Mouse (Mus musculus): ENCODE results near the gene Ttll3.

Gene Ttll3

DNA sequence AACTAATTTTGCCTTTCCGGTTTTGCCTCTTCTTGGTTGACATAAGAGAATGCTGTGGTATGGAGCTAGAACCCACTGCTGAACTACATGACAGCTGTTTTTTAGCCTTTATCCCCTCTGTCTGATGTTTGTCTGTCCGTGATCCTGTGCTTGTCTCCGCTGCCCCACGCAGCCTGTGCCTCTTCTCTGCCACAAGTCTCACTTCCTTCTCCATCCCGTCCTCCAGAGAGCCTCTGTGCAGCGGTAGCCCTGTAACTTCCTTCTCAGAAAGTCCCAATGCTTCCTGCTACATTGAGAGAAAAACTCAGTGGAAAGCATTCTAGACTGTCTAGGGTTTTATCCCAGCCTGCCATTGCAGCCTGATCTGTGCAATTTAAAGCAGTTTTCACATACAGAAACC is 9.8 kb upstream of the Ttll3 start:
- DNase-seq (ENCODE audit: low spot score), result no peak

GRCm38 (mm10) chr6:113380480-113380879 is 8.6 kb upstream of the Ttll3 start:
- no peak for DNase-seq (ENCODE audit: low spot score)

DNA sequence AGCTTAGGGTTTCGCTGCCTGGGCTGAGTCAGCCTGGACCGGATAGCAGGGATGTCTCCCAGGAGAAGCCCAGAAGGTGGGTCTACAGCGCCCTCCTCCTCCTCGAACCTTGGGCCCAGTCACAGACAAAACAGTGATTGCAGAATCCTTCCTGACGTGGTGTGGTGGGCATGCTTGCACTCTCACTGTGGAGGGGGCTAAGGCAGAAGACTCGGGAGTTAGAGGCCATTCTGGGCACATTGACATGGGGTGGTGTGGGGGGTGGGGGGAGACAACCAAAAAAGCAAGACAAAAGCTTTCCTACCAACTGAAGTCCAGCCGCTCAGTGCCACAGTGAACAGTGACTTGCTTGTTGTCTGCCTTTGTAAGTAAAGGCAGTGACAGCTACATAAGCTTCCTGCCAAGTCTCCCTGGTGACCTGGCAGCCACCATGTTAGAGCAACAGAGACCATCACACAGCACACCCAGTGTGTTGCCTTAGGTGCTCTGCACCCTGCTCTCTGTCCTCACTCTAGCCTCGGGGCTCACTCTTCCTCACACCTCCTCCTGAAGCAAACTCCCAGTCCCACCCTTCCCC is 4.6 kb upstream of the Ttll3 start:
- DNase-seq (ENCODE audit: low spot score), result no peak

DNA sequence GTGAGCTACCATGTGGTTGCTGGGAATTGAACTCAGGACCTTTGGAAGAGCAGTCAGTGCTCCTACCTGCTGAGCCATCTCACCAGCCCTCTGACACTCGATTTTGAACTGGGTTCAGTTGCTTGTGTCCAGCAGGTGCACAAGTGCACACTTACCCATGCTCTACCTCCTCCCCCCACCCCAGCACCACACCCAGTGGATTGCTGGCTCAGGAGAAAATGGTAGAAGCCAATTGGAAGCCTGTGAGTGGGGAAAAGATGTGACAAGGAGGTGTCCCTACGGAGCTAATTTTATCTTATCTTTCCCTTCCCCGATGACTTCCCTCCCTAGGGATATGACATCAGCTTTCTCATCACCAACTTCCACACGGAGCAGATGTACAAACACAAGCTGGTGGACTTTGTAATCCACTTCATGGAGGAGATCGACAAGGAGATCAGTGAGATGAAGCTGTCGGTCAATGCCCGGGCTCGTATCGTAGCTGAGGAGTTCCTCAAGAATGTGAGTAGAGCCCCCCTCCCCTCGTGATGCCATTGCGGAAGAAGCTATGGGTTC is 3.8 kb upstream of the Ttll3 start:
- DNase-seq (ENCODE audit: low spot score), result no peak

GRCm38 (mm10) chr6:113386025-113386424 is 3.0 kb upstream of the Ttll3 start:
- no peak for DNase-seq (ENCODE audit: low spot score)

- no peak for DNase-seq (ENCODE audit: low spot score)
Observed at GRCm38 (mm10) chr6:113390715-113391114, 1.7 kb downstream of the Ttll3 start.

- DNase-seq (ENCODE audit: low spot score), result no peak
Observed at GRCm38 (mm10) chr6:113392015-113392386, 2.9 kb downstream of the Ttll3 start.

GRCm38 (mm10) chr6:113392387-113393071 is 3.5 kb downstream of the Ttll3 start:
- no peak for DNase-seq (ENCODE audit: low spot score)

GRCm38 (mm10) chr6:113393951-113394350 is 4.9 kb downstream of the Ttll3 start:
- DNase-seq (ENCODE audit: low spot score), result no peak

DNA sequence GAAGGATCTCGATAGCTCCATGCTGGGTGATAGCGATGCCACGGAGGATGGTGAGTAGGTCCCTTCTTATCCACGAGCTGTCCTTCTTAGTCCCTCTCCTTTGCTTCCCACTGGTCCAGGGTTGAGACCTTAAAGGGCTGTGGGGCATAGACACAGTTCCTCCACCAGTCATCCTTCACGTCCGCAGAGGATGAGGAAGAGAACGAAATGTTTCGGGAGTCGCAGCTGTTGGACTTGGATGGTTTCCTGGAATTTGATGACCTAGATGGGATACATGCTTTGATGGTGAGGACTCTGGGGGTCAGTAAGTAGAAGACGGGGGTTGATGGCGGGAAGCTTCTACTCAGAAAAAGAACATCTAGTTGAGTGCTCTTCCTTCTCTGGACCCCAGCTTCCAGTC is 5.8 kb downstream of the Ttll3 start:
- DNase-seq (ENCODE audit: low spot score), result no peak

- DNase-seq (ENCODE audit: low spot score), result no peak
Observed at GRCm38 (mm10) chr6:113395501-113395900, 6.4 kb downstream of the Ttll3 start.

GRCm38 (mm10) chr6:113396270-113397030 is 7.4 kb downstream of the Ttll3 start:
- DNase-seq (ENCODE audit: low spot score), result no peak

DNA sequence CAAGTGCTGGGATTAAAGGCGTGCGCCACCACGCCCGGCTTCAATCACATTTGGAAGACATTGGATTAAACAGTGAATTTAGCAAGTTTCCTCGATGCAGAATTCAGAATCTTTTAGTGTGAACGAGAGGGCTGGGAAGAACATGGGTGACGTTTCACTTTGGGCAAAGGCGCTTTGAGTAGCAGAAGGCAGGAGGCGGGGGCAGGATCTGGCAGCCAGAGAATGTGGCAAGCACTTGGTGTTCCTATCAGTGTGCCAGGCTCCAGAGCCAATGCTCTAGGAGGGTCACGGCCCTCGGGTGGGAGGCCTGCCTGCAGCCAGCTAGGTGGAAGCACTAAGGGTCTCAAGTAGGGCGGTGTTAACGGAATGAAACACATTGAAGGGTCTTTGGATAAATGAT is 13.0 kb downstream of the Ttll3 start:
- DNase-seq (ENCODE audit: low spot score), result no peak

DNA sequence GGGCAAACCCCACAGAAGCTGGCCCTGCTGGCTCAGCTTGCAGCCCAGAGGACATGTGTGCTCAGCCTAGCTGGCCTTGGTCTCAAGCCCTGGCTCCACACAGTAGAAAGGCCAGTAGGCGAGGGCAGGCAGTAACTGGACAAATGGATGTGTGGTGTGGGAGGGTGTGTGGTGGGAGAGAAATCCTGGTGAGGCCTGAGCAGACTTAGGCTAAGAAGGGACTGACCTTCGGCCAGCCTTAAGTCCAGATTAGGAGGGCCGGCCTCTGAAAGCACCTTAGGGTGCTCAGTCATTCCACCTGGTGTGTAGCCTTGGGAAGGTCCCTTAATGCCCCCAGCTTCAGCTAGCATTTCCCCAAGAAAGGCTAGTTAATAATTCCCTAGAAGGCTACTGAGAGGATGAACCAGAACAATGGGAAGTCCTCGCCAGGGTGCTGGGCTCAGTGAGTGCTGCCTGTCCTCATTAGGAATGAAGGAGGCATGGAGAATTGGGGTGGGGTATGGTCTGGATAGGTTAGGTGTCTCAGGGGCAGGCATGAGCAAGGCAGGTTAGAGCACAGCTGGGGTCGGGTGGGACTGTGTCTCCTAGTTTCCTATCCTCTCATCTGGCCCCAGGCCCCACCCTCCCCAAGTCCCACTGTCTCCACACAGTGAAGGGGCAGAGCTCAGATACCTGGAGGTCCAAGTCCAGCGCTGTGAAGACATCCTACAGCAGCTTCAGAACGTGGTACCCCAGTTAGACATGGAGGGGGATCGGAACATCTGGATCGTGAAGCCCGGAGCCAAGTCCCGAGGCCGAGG is 15.8 kb downstream of the Ttll3 start:
- DNase-seq (ENCODE audit: low spot score), result no peak

- no peak for DNase-seq (ENCODE audit: low spot score)
Observed at GRCm38 (mm10) chr6:113405483-113405882, 16.4 kb downstream of the Ttll3 start.

- no peak for DNase-seq (ENCODE audit: low spot score)
Observed at GRCm38 (mm10) chr6:113406683-113407082, 17.6 kb downstream of the Ttll3 start.

DNA sequence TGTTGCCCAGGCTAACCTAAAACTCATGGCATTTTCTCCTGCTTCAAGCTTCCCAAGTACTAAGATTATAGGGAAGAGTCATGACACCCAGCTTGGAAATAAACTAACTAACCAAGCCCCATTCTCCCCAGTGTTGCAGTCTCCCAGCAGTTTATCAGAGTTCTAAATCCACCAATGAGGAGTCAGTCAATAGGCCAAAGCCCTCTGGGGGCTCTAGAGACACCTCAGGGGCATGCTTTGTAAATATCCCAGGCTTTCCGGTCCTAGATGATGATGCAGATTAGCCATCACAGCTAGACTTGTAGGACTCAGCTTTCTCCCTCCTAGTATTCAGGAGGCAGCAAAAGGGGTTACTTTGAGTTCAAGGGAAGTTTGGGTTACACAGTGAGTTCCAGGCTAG is 20.9 kb downstream of the Ttll3 start:
- DNase-seq (ENCODE audit: low spot score), result no peak

- no peak for DNase-seq (ENCODE audit: low spot score)
Observed at GRCm38 (mm10) chr6:113416416-113416815, 27.4 kb downstream of the Ttll3 start.

GRCm38 (mm10) chr6:113418441-113419198 is 29.6 kb downstream of the Ttll3 start:
- no peak for DNase-seq (ENCODE audit: low spot score)

GRCm38 (mm10) chr6:113419199-113419587 is 30.1 kb downstream of the Ttll3 start, which contains the start of gene Rpusd3:
Gene Rpusd3, minus strand, starts transcription at chr6:113419340.
- peak; percentile 96 for DNase-seq (ENCODE audit: low spot score)

GRCm38 (mm10) chr6:113423000-113423399 is 33.9 kb downstream of the Ttll3 start:
- DNase-seq (ENCODE audit: low spot score), result no peak

All from T-cell, adult 2 months (primary cell).